Mouse (Mus musculus) central nervous system, embryonic 18 days (tissue): ENCODE results near the gene 9530003J23Rik. TPM values are rescaled to one million over a fixed set of nuclear protein-coding genes. Genes with fewer than 3 reads are reported as not detected.

ENCODE experiments used
- polyA plus RNA-seq: library from polyadenylated mRNA; depleted of rRNA; stranded (reverse); fragments of >200 nt; gene quantifications from 2 replicates; pipeline ENCODE4 v1.2.3, GENCODE M21; 2012; rRNA removed

Gene 9530003J23Rik
- polyA plus RNA-seq: not detected in 2 replicates

DNA sequence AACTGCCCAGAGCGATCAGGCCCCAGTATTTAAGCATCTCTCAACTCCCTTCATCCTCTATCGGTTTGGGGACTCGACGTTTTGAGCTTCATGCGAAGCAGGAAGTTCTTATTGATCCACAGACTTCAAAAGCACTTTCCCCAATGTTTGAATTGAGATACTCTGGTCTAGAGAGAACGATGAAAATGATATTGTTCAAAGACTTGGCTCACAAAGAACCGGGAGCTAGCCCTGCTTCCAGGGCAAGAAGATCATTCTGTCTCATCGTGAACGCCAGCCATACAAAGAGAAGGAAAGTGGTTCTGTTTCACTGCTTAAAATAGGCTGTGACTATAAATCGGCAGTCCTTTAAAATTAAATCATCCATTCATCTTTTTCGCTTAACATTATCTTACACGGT, at the start of gene 9530003J23Rik:
Gene 9530003J23Rik, minus strand, starts transcription at position 101 of the 400 bp plus-strand sequence.

DNA sequence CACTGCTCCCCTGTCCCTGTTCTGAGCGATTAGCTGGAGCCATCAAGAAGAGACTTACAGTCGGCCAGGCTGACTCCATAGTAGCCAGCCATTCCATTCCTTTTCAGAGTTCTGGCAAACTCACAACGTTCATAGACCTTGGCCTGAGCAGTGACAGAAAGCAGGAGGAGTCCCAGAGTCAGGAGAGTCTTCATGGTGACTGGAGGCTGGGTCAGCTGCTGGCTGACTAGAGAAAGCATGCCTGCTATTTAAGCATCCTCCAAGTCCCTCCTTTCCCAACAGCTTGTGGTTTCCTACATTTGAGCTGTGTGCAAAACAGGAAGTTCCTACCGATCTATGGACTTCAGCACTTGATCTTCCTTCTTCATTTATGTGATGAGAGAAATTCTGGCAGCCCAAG, 43.5 kb upstream of the 9530003J23Rik start, which contains the start of gene Lyz2:
Gene Lyz2, minus strand, starts transcription at position 273 of the 400 bp plus-strand sequence.

GRCm38 (mm10) chr10:117224102-117224990, 14.2 kb downstream of the 9530003J23Rik start, which contains the start of gene Yeats4:
Yeats4 (minus strand) TSS chr10:117224507.

Other genes with a start within 250 kb of the 9530003J23Rik start
- 0.06 TPM in 1 of 2 replicates, not detected in the other for gene Lrrc10, start 193.4 kb downstream of the 9530003J23Rik start, polyA plus RNA-seq
- gene Cct2, start 174.9 kb downstream of the 9530003J23Rik start, polyA plus RNA-seq: 260 and 261 TPM in 2 replicates
- 31.0 and 31.2 TPM in 2 replicates for gene Frs2, start 90.2 kb downstream of the 9530003J23Rik start, polyA plus RNA-seq
- 108 and 114 TPM in 2 replicates for gene Yeats4, start 14.2 kb downstream of the 9530003J23Rik start, polyA plus RNA-seq
- 9.0 and 9.8 TPM in 2 replicates for gene Lyz2, start 43.6 kb upstream of the 9530003J23Rik start, polyA plus RNA-seq
- 0.10 and 0.13 TPM in 2 replicates for gene Lyz1, start 54.2 kb upstream of the 9530003J23Rik start, polyA plus RNA-seq
- 115 and 119 TPM in 2 replicates for gene Cpsf6, start 141.3 kb upstream of the 9530003J23Rik start, polyA plus RNA-seq